Mouse (Mus musculus) frontal cortex, postnatal 25 days (tissue): ENCODE data around the gene Tchhl1.

Experiments used
- DNase-seq, 2 experiments: peaks; one replicate each; pipeline ENCODE4 v3.0.0; 2022; ENCODE audit warnings: low spot score in 2 of 2

Tchhl1 gene

DNA sequence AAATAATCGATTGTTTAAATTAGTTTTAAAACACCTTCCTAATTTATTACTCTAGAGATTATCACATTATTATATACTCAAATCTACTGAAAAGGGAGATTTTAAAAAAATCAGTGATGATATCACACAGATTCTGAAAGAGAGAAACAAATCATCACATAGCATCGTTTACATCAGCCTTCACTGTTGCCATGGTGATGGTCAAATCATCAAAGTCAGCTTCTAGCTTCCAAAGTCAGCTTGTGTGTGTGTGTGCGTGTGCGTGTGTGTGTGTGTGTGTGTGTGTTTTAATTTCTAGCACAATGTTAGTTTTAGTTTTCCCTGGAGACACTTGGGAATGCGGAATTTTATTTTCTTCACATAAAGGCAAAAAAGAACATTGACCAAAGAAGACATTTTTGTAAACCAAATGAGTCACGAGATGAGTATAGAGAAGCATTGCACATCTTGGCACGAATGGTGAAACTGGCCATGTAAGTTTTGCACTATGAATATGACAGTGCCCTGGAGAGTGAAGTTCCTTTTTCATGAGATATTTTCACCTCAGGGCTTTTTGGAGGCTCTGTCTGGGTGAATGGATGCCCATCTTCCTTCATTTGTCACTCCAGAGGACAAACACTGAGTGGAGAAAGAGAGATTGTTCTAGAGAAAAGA lies 36.1 kb downstream of the Tchhl1 start:
- DNase-seq, result no peak

DNA sequence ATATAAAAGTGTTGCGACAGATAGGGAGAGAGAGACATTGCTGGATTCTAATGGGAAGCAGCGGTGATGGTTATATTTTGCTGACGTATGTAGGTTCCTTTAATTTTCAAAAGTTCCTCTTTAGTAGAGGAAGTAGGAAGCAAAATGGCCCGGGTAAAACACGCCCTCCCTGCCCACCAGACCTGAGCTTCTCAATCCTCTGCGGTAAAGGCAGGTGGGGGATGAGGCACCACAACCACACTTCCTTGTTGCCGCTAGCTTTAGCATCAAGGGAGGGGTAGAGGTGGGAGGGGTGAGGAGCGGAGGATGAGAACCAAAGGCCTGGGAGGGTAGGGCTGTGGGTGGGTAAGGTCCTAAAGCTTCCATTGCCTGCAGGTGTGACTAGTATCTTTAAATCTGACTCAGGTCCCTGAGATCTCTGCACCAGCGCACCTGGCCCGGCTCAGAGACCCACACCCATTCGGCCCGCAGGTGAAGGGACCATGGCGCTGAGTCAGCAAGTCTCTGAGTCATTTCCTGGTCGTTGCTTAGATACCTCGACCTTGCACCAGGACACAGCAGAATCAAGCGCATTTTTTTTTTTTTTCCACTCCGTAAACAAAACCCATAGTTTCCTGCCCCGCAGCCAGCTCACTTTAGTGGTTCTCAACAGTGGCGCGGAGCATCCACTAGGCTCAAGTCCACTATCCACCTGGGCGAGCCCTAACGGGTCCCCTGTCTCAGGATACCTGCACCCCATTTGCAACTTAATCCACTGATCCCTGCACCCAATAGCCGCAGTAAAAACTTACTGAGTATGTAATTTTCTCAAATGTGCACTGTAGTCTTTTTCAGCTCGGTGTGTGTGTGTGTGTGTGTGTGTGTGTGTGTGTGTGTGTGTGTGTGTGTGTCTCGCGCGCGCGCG lies 37.7 kb downstream of the Tchhl1 start:
- DNase-seq, result no peak

DNA sequence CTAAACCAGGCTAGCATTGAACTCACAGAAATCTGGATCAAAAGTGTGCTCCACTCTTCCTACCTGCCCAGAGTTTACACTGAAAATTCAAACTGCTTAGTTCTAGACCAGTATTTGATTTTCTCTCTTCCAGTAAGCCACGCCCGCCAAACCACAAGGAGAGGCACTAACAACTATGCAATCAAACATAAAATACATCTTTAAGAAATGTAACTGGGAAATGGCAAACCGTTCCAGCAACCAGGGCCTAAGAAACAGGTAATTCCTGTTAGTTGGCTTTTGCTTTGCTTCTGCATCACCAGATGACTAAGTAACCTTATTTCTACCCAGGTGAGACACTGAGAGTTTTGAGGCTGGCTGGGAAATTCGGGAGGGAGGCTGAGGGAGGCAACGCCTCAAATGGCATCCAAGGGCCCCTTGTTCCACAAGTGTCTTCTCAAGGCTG lies 38.3 kb downstream of the Tchhl1 start:
- no peak for DNase-seq

DNA sequence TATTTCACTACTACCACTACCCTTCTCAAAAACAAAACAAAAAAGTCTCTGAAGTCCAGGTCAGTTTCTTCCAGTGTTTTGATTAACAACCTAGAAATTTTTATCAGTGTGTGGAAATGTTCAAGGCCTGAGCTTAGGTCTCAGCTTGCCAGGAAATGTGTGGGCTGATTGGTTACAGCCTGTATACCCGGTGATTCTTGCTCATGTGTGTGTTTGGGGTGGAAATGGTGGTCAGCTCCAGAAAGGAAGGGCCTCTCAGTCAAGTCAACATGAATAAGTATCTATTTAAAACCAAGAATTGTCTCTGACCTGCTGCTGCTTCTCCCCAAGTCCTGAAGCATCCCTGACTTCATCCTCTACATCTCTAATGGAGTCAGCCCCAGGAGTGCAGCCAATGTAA lies 40.7 kb downstream of the Tchhl1 start:
- DNase-seq, result no peak

DNA sequence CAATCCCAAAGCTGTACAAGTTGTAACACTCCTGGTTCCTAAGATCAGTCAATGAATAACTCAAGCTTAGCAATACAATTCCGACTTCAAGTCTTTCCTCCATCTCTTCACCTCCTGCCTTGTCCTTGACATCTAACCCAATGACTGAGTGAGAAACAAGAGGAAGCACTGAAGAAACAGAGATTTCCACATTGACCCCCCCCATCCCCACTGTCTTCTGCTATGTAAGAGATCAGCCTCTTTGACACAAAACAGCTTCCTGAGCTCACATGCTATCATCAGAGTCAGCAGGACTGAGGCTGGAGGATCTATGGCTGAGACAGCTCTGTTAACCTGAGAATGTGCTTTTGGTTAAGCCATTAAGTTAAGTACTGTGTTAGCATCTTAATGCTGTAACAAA lies 42.5 kb downstream of the Tchhl1 start:
- DNase-seq, result no peak

DNA sequence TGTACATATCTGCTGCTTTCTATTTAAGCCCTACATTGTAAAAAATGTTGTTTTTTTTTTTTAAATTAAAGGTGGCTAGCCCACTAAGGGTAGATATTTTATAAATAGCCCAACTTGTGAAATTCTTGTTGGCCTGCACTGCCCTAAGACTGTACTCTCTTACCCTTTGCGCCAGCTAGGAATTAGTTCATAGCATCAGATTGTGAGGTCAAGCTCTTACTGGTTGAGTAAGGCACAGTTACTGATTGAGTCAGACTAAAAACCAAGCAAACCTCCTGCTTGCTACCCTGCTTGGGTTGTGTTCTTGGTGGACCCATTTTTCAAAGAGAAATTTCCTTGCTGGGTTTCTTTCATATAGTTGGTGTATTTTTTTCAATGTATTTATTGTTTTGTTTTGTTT lies 43.2 kb downstream of the Tchhl1 start:
- DNase-seq, result no peak

DNA sequence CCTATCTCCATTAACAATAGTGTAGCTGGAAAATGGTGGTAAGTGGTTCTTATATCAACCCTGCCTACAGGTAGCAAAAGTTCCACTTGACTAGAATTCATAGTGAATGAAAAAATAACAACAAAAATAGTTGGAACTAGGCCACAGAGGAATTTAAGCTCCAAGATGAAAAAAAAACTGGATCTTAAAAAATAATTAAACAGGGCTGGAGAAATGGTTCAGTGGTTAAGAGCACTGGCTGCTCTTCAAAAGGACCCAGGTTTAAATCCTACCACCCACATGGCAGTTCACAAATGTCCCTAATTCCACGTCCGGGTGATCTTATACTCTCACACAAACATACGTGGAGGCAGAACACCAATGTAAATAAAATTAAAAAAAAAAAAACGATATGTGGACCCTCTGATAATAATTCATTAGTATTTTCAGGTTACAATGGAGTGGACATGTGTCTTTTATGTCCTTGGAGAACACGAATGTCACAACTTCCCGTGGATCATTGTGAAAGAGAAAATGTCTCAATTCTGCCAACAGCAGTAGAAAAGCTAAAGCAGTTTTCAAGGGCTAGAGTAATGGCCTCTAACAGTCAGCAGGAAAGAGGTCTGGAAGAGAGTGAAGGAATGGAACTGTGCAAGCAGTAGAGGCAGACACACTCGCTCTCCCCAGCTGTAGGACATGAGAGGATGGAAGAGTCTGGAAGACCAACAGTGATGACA lies 44.0 kb downstream of the Tchhl1 start:
- DNase-seq, result no peak

DNA sequence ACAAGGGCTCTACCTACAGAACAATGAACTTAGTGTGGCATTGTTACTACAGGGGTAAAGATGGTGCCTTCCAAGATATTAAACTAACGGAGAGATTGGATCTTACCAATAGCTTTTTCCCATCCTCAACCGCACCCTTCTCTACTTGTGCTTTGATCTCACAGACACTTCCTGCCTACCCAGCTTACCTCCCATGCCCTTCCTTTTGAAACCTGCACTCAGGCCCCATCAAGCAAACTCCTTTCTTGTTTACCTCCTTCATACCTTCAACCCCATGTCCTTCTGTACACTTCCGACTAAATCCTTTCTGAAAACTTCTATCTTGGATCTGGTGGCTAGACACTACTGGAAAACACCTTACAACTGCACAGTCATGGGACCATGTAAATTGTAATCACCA lies 46.1 kb downstream of the Tchhl1 start:
- DNase-seq, result no peak

DNA sequence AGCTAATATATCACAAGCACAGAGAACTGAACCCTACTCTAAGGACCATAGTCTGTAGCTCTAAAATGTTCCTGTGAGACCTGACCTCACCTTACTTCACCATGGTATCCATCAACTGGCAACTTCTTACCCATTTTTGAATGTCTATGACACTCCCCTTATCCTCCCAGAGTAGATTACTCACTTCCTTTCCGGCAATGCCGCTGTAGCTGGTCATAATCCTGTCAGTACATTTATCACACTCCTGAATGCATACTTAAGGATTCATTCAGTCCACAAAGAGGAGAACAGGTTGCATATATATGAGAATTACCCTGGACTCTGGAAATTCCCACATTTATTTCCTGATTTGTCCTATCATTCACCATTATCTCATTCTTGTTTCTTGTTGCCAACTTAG lies 48.8 kb downstream of the Tchhl1 start:
- DNase-seq, result no peak

DNA sequence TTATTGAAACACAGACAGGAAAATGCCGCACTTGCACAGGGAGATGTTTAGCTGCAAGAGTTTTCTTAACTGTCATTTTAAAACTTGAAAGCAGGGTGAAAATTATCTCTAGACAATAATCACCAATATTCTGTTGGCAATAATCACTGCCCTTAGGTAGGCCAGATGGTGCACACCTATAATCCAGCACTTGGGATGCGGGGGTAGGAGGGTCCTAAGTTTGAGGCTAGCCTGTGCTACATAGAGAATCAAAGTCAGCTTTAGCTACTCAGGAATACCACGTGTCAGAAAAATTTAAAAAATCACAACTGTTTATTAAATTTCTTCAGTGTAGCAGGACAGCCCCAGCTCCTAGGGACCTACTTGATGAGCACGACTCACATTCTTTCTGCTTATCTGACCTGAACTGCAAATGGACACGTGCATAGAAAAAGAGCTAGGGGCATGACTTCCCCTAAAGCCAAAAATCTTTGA lies 51.3 kb downstream of the Tchhl1 start:
- DNase-seq, result no peak

DNA sequence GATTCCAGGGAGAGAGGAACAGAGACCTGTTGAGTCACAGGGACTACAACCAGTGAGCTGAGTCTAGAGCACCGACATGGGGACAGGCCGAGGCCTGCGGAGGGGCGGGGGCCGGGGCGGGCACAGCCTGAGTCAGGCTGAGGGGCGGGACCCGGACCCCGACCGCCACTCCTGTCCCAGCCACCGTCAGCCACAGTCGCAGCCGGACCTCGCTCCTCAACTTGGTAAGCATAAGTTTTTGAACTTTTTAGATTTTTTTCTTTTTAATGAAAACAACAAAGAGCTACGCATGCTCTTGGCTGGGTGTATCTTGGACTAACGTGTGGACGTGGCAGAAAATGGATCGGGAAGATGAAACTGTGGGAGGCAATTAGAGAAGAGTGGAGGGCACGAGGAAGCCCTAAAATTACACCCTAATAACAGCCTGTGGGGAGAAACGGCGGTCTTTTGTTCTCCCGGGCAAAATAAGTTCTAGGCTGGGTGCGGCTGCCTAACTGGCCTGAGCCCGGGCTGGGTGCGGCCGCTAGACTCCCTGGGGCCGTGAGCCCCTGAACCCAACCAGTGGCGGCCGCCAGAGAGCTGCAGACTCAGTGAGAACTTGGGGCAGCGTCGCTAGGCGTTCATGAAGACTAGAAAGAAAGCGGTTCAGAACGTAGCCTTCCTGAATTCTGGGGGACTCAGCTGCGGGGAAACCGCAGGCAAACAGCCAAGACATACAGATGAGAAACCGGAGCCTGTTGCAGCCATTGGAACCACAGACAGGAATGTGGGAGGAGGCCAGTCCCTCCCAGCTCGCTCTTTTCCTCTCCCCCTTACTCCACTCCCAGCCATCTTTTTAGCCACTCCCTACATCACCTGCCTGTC lies 52.0 kb downstream of the Tchhl1 start, which contains the start of gene S100a11:
Gene S100a11 (plus strand): TSS at position 159 of the 864 bp plus-strand sequence.
- no peak for DNase-seq
